Mouse (Mus musculus) heart, postnatal 0 days (tissue): ENCODE measurements at regions not wholly inside any gene's neighbourhood (a gene's known extent, or its start where the extent isn't known, plus 50 kb on each side); places are given as distances from the start of the nearest gene placed in this dataset.

Experiments used
- CTCF ChIP-seq: IDR thresholded peaks from 2 replicates; pipeline ENCODE4 v1.5.1; 2016; ENCODE audit warnings: antibody characterized with exemption, control low read depth, low read depth
- EP300 ChIP-seq: IDR thresholded peaks from 2 replicates; pipeline ENCODE4 v1.6.1; 2016; ENCODE audit warnings: antibody characterized with exemption, low read depth

DNA sequence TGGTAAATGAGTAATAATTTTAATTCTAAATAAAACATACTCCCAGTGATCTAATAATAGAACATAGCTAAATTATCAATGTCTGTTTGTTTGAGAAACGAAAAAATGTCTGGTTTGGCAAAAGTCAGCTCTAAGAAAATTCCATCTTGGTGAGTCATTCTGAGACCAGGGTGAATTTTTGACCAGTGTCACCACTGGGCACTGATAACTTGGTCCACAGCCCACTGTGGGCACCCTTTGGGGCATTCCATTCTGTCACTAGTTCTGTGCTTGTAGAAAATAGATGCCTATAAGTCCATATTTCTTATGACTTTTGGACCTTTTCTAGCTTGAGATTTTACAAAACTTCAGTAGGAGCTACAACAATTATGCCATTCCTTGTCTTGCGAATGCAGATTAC lies 515.1 kb upstream of the A830018L16Rik start:
- TF ChIP-seq CTCF (no peak), EP300 (no peak)
